Mouse (Mus musculus): ENCODE data around the gene Auts2. TPM values are rescaled to one million over a fixed set of nuclear protein-coding genes. Genes with fewer than 3 reads are reported as not detected.

Gene Auts2
- polyA plus RNA-seq, 1 experiment from 2014 or later, result 0.23 TPM

- TF ChIP-seq CTCF (IDR thresholded peaks at IDR 0.05), result no peak
- in situ Hi-C loops (cut with MboI; ENCODE audit: low pct_unique_long_range_greater_than_20kb), result no loop called here
- no peaks in the 10 kb centered on the region for H3K27me3 ChIP-seq
- CTCF ChIA-PET, result interaction anchor here (1.6 kb wide), 1 partner anchor 135 kb away, joined by 3 read pairs; no protein-coding TSS in a partner anchor
- POLR2A ChIA-PET, result no interaction called here
- ATAC-seq, result no peak
- no peak for DNase-seq (ENCODE audit: low read depth, low spot score)
Observed at GRCm38 (mm10) chr5:132498896-132499295, 44.2 kb downstream of the Auts2 start.

GRCm38 (mm10) chr5:132498045-132498444 lies 45.1 kb downstream of the Auts2 start:
- in situ Hi-C loops (cut with MboI; ENCODE audit: low pct_unique_long_range_greater_than_20kb), result no loop called here
- no peaks in the 10 kb centered on the region for H3K27me3 ChIP-seq
- DNase-seq (ENCODE audit: low read depth, low spot score) (no peak), ATAC-seq (no peak)
- no peak for TF ChIP-seq CTCF (IDR thresholded peaks at IDR 0.05)
- POLR2A ChIA-PET, result no interaction called here
- CTCF ChIA-PET, result interaction anchor here (0.8 to 1.6 kb wide), 2 partner anchors 82 to 134 kb away, joined by 3 read pairs; no protein-coding TSS in a partner anchor

GRCm38 (mm10) chr5:132492793-132493192 lies 50.4 kb downstream of the Auts2 start:
- no peaks in the 10 kb centered on the region for H3K27me3 ChIP-seq
- ATAC-seq (no peak), DNase-seq (ENCODE audit: low read depth, low spot score) (no peak)
- in situ Hi-C loops (cut with MboI; ENCODE audit: low pct_unique_long_range_greater_than_20kb), result no loop called here
- no peak for TF ChIP-seq CTCF (IDR thresholded peaks at IDR 0.05)
- ChIA-PET POLR2A (no interaction called here), CTCF (no interaction called here)

GRCm38 (mm10) chr5:132492040-132492439 lies 51.1 kb downstream of the Auts2 start:
- ChIA-PET CTCF (no interaction called here), POLR2A (no interaction called here)
- ATAC-seq (no peak), DNase-seq (ENCODE audit: low read depth, low spot score) (no peak)
- TF ChIP-seq CTCF (IDR thresholded peaks at IDR 0.05), result no peak
- in situ Hi-C loops (cut with MboI; ENCODE audit: low pct_unique_long_range_greater_than_20kb), result no loop called here
- no peaks in the 10 kb centered on the region for H3K27me3 ChIP-seq

GRCm38 (mm10) chr5:132491508-132491907 lies 51.6 kb downstream of the Auts2 start:
- H3K27me3 ChIP-seq, result no peaks in the 10 kb centered on the region
- no peak for TF ChIP-seq CTCF (IDR thresholded peaks at IDR 0.05)
- no peak for ATAC-seq
- in situ Hi-C loops (cut with MboI; ENCODE audit: low pct_unique_long_range_greater_than_20kb), result no loop called here
- ChIA-PET POLR2A (no interaction called here), CTCF (no interaction called here)
- DNase-seq (ENCODE audit: low read depth, low spot score), result no peak

- POLR2A ChIA-PET, result interaction anchor here (0.6 kb wide), 1 partner anchor 88 kb away, joined by 3 read pairs; no protein-coding TSS in a partner anchor
- in situ Hi-C loops (cut with MboI; ENCODE audit: low pct_unique_long_range_greater_than_20kb), result no loop called here
- no peak for ATAC-seq
- no peak for TF ChIP-seq CTCF (IDR thresholded peaks at IDR 0.05)
- no peaks in the 10 kb centered on the region for H3K27me3 ChIP-seq
- DNase-seq (ENCODE audit: low read depth, low spot score), result no peak
- CTCF ChIA-PET, result no interaction called here
Observed at GRCm38 (mm10) chr5:132490326-132490725, 52.8 kb downstream of the Auts2 start.

- no peak for DNase-seq (ENCODE audit: low read depth, low spot score)
- ChIA-PET CTCF (no interaction called here), POLR2A (interaction anchor here (0.6 kb wide), 1 partner anchor 88 kb away, joined by 3 read pairs; no protein-coding TSS in a partner anchor)
- no peaks in the 10 kb centered on the region for H3K27me3 ChIP-seq
- no peak for ATAC-seq
- in situ Hi-C loops (cut with MboI; ENCODE audit: low pct_unique_long_range_greater_than_20kb), result no loop called here
- TF ChIP-seq CTCF (IDR thresholded peaks at IDR 0.05), result no peak
Observed at GRCm38 (mm10) chr5:132489736-132490313, 53.3 kb downstream of the Auts2 start.

- no peaks in the 10 kb centered on the region for H3K27me3 ChIP-seq
- ChIA-PET POLR2A (no interaction called here), CTCF (no interaction called here)
- no peak for TF ChIP-seq CTCF (IDR thresholded peaks at IDR 0.05)
- ATAC-seq, result no peak
- no peak for DNase-seq (ENCODE audit: low read depth, low spot score)
- in situ Hi-C loops (cut with MboI; ENCODE audit: low pct_unique_long_range_greater_than_20kb), result no loop called here
Observed at GRCm38 (mm10) chr5:132486831-132487230, 56.3 kb downstream of the Auts2 start.

GRCm38 (mm10) chr5:132485994-132486393 lies 57.1 kb downstream of the Auts2 start:
- CTCF ChIA-PET, result no interaction called here
- POLR2A ChIA-PET, result no interaction called here
- ATAC-seq, result no peak
- DNase-seq (ENCODE audit: low read depth, low spot score), result no peak
- TF ChIP-seq CTCF (IDR thresholded peaks at IDR 0.05), result no peak
- no peaks in the 10 kb centered on the region for H3K27me3 ChIP-seq
- in situ Hi-C loops (cut with MboI; ENCODE audit: low pct_unique_long_range_greater_than_20kb), result no loop called here

GRCm38 (mm10) chr5:132485448-132485847 lies 57.7 kb downstream of the Auts2 start:
- in situ Hi-C loops (cut with MboI; ENCODE audit: low pct_unique_long_range_greater_than_20kb), result no loop called here
- ChIA-PET CTCF (no interaction called here), POLR2A (no interaction called here)
- no peak for TF ChIP-seq CTCF (IDR thresholded peaks at IDR 0.05)
- DNase-seq (ENCODE audit: low read depth, low spot score) (no peak), ATAC-seq (no peak)
- H3K27me3 ChIP-seq, result no peaks in the 10 kb centered on the region

- in situ Hi-C loops (cut with MboI; ENCODE audit: low pct_unique_long_range_greater_than_20kb), result no loop called here
- H3K27me3 ChIP-seq, result no peaks in the 10 kb centered on the region
- ATAC-seq (no peak), DNase-seq (ENCODE audit: low read depth, low spot score) (no peak)
- ChIA-PET POLR2A (no interaction called here), CTCF (no interaction called here)
- no peak for TF ChIP-seq CTCF (IDR thresholded peaks at IDR 0.05)
Observed at GRCm38 (mm10) chr5:132481476-132481875, 61.7 kb downstream of the Auts2 start.

GRCm38 (mm10) chr5:132480461-132480860 lies 62.7 kb downstream of the Auts2 start:
- H3K27me3 ChIP-seq, result no peaks in the 10 kb centered on the region
- ATAC-seq, result no peak
- no peak for TF ChIP-seq CTCF (IDR thresholded peaks at IDR 0.05)
- CTCF ChIA-PET, result interaction anchor here (1.2 kb wide), 1 partner anchor 9 kb away, joined by 4 read pairs; no protein-coding TSS in a partner anchor
- no peak for DNase-seq (ENCODE audit: low read depth, low spot score)
- in situ Hi-C loops (cut with MboI; ENCODE audit: low pct_unique_long_range_greater_than_20kb), result no loop called here
- POLR2A ChIA-PET, result no interaction called here
